Mouse (Mus musculus) cerebellum, adult (tissue): ENCODE data around the gene Tmem39b.
A peak's percentile ranks its signal among the peaks of the same experiment; 100 is the strongest.

Experiments used
- ATAC-seq: cut with Nextera tagmentation; 2 replicates; pipeline ENCODE4 v1.9.2; 2017; ENCODE audit warnings: mild to moderate bottlenecking, moderate library complexity, mixed read lengths; ENCODE audit not compliant: insufficient number of reproducible peaks, low FRiP score, low TSS enrichment

The Tmem39b gene

GRCm38 (mm10) chr4:129695815-129696157 lies 852 bp downstream of the Tmem39b start:
- no peak for ATAC-seq

GRCm38 (mm10) chr4:129684531-129684930 lies 12.1 kb downstream of the Tmem39b start:
- no peak for ATAC-seq

- ATAC-seq: no peak
Observed at GRCm38 (mm10) chr4:129683901-129684493, 12.6 kb downstream of the Tmem39b start.

- no peak for ATAC-seq
Observed at GRCm38 (mm10) chr4:129681837-129682236, 14.8 kb downstream of the Tmem39b start.

GRCm38 (mm10) chr4:129672878-129673449 lies 23.7 kb downstream of the Tmem39b start:
- ATAC-seq: no peak

GRCm38 (mm10) chr4:129672083-129672877 lies 24.4 kb downstream of the Tmem39b start, which contains the start of gene Kpna6:
Gene Kpna6 (minus strand): TSS chr4:129672767.
- peak; percentile 80; the same call in 1 of the 2 replicates for ATAC-seq

GRCm38 (mm10) chr4:129671491-129672082 lies 25.1 kb downstream of the Tmem39b start:
- ATAC-seq: peak; percentile 24; the same call in 1 of the 2 replicates

GRCm38 (mm10) chr4:129662255-129662813 lies 34.3 kb downstream of the Tmem39b start:
- no peak for ATAC-seq

GRCm38 (mm10) chr4:129661584-129661983 lies 35.1 kb downstream of the Tmem39b start:
- ATAC-seq: no peak

GRCm38 (mm10) chr4:129654770-129655169 lies 41.9 kb downstream of the Tmem39b start:
- ATAC-seq: no peak

GRCm38 (mm10) chr4:129650359-129650758 lies 46.3 kb downstream of the Tmem39b start:
- no peak for ATAC-seq

GRCm38 (mm10) chr4:129648656-129649055 lies 48.0 kb downstream of the Tmem39b start:
- no peak for ATAC-seq

GRCm38 (mm10) chr4:129645204-129645603 lies 51.4 kb downstream of the Tmem39b start:
- no peak for ATAC-seq

- no peak for ATAC-seq
Observed at GRCm38 (mm10) chr4:129641756-129642155, 54.9 kb downstream of the Tmem39b start.

- peak; percentile 85 for ATAC-seq
Observed at GRCm38 (mm10) chr4:129640638-129641467, 55.8 kb downstream of the Tmem39b start, which contains the start of gene Txlna. Gene Txlna (minus strand): TSS chr4:129641065.

- ATAC-seq: no peak; the same call in 1 of the 2 replicates
Observed at GRCm38 (mm10) chr4:129640101-129640637, 56.5 kb downstream of the Tmem39b start.

GRCm38 (mm10) chr4:129639221-129639620 lies 57.4 kb downstream of the Tmem39b start:
- ATAC-seq: no peak

- no peak for ATAC-seq
Observed at GRCm38 (mm10) chr4:129633852-129634251, 62.8 kb downstream of the Tmem39b start.

GRCm38 (mm10) chr4:129631867-129632266 lies 64.8 kb downstream of the Tmem39b start:
- ATAC-seq: no peak
